Mouse (Mus musculus): Measurements from ENCODE around the gene Polr3h. TPM values are rescaled to one million over a fixed set of nuclear protein-coding genes. Genes with fewer than 3 reads are reported as not detected.

Polr3h gene
- polyA plus RNA-seq, 1 experiment from 2014 or later = 103 TPM

DNA sequence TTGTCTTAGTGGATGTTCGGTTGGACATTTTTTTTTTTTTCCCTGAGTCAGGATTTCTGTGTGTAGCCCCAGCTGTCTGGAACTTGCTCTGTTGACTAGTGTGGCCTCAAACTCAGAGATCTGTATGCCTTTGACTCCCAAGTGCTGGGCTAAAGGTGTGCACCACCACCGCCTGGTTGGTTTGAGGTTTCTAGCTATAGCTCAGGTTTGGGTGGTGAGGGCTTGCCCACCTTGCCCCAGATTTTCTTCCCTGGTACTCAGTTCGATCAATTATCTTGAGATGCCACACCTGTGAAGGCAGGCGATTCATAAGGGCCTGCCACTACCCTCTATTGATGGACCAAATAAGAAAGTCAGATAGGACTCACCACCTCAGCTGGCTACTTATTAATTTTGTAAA lies 78.9 kb downstream of the Polr3h start:
- H3K36me3 ChIP-seq (ENCODE audit: control insufficient read depth, insufficient read depth) = peaks cover 18% of the 10 kb centered on the region
- no peak overlapping the region for H3K4me3 ChIP-seq (replicated peaks; ENCODE audit: low read length)
- no peak overlapping the region for H3K4me2 ChIP-seq (ENCODE audit: low read length)
- no peaks in the 10 kb centered on the region for H3K27me3 ChIP-seq (replicated peaks; ENCODE audit: control insufficient read depth, insufficient read depth, low read length)
- no peaks in the 10 kb centered on the region for H3K9me3 ChIP-seq (ENCODE audit: control insufficient read depth, low read length)
- no peak overlapping the region for H3K9ac ChIP-seq (replicated peaks; ENCODE audit: low read depth, low read length)
- H3K4me1 ChIP-seq (replicated peaks; ENCODE audit: control insufficient read depth, insufficient read depth, low read length) = peaks cover 3% of the 10 kb centered on the region; the same call in 1 of the 2 replicates
- ATAC-seq = no peak
- 93% methylated on average over 4 of the region's 4 CpGs for WGBS
- no peak overlapping the region for H3K27ac ChIP-seq (ENCODE audit: low read length)

DNA sequence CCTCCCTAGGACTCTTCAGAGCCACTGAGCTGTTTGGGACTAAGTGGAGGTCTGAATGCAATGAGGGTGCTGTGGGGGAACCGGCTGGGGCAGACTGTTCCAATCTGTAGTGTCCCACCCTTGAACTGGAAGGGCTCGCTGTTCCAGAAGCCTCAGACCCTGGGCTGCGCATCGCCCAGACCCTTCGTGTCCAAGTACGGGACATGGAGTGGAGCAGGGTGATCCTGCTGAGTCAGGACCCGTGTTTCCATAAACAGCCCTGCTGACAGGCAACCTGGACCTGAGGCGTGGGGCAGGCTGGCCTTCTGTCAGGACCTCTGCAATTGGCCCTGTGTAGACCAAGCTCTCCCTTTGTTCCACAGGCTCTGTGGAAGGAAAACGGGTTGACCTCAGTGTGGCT lies 79.3 kb downstream of the Polr3h start:
- H3K36me3 ChIP-seq (ENCODE audit: control insufficient read depth, insufficient read depth) = peaks cover 15% of the 10 kb centered on the region
- H3K9ac ChIP-seq (replicated peaks; ENCODE audit: low read depth, low read length) = no peak overlapping the region
- WGBS = 87% methylated on average over 9 of the region's 9 CpGs
- no peaks in the 10 kb centered on the region for H3K27me3 ChIP-seq (replicated peaks; ENCODE audit: control insufficient read depth, insufficient read depth, low read length)
- ATAC-seq = no peak
- no peak overlapping the region for H3K27ac ChIP-seq (ENCODE audit: low read length)
- H3K9me3 ChIP-seq (ENCODE audit: control insufficient read depth, low read length) = no peaks in the 10 kb centered on the region
- peaks cover 3% of the 10 kb centered on the region; the same call in 1 of the 2 replicates for H3K4me1 ChIP-seq (replicated peaks; ENCODE audit: control insufficient read depth, insufficient read depth, low read length)
- no peak overlapping the region for H3K4me2 ChIP-seq (ENCODE audit: low read length)
- H3K4me3 ChIP-seq (replicated peaks; ENCODE audit: low read length) = no peak overlapping the region

DNA sequence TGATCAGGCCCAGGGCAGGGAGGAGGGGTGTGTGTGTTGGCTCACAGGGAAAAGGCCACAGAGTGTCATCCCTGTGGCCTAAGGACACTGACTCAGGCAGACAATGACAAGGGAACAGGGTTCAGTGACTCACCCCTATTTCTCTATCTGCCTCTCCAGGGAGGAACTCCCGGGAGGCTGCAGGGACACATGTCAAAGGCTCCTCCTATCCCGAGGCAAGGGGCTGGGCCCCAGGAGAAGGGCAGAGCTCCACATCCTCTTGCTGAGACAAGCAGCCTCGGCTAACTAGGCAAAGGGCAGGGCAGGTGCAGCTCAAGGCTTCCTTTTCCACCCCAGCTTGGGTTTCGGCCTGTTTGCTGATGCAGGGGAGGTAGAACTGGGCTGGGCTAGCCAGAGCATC lies 80.3 kb downstream of the Polr3h start:
- Histone ChIP-seq H3K27ac (ENCODE audit: low read length) (no peak overlapping the region), H3K27me3 (replicated peaks; ENCODE audit: control insufficient read depth, insufficient read depth, low read length) (no peaks in the 10 kb centered on the region), H3K4me1 (replicated peaks; ENCODE audit: control insufficient read depth, insufficient read depth, low read length) (peaks cover 3% of the 10 kb centered on the region; the same call in 1 of the 2 replicates), H3K9me3 (ENCODE audit: control insufficient read depth, low read length) (no peaks in the 10 kb centered on the region), H3K4me2 (ENCODE audit: low read length) (no peak overlapping the region), H3K4me3 (replicated peaks; ENCODE audit: low read length) (no peak overlapping the region), H3K9ac (replicated peaks; ENCODE audit: low read depth, low read length) (no peak overlapping the region), H3K36me3 (ENCODE audit: control insufficient read depth, insufficient read depth) (peaks cover 5% of the 10 kb centered on the region; the same call in 1 of the 2 replicates)
- 50% methylated on average over 4 of the region's 4 CpGs for WGBS
- no peak for ATAC-seq

DNA sequence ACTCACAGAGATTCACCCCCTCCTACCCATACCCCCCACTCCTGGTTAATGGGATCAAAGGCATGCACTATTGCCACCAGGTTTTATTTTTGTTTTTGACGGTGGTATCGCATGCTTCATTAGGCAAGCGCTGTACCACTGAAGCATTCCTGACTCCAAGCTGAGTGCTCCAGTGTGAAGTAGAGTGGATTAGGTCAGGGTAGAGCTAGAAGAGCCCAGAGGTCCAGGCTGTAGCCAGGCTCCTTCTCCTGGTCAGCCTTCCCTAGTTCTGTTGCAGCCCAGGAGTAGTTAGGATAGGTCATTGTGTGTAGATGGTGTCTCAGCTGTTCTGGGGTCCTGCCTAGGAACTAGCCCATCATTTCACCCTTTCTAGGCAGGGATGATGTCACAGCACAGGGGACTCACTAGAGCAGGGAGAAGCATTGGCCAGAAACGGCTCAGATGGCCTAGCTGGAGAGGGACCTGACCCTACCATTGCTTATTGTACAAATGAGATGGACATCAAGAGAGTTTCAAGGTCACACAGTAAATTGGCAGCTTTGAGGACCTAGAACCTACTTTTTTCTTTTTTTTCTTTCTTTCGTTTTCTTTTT lies 80.9 kb downstream of the Polr3h start:
- Histone ChIP-seq H3K4me1 (replicated peaks; ENCODE audit: control insufficient read depth, insufficient read depth, low read length) (peaks cover 3% of the 10 kb centered on the region; the same call in 1 of the 2 replicates), H3K36me3 (ENCODE audit: control insufficient read depth, insufficient read depth) (0 out of 2 replicates have a peak, but pooled peaks cover 2% of the 10 kb centered on the region), H3K27me3 (replicated peaks; ENCODE audit: control insufficient read depth, insufficient read depth, low read length) (no peaks in the 10 kb centered on the region), H3K27ac (ENCODE audit: low read length) (no peak overlapping the region), H3K4me3 (replicated peaks; ENCODE audit: low read length) (no peak overlapping the region), H3K9ac (replicated peaks; ENCODE audit: low read depth, low read length) (no peak overlapping the region), H3K4me2 (ENCODE audit: low read length) (no peak overlapping the region), H3K9me3 (ENCODE audit: control insufficient read depth, low read length) (no peaks in the 10 kb centered on the region)
- ATAC-seq = no peak
- WGBS = 61% methylated on average over 5 of the region's 5 CpGs

DNA sequence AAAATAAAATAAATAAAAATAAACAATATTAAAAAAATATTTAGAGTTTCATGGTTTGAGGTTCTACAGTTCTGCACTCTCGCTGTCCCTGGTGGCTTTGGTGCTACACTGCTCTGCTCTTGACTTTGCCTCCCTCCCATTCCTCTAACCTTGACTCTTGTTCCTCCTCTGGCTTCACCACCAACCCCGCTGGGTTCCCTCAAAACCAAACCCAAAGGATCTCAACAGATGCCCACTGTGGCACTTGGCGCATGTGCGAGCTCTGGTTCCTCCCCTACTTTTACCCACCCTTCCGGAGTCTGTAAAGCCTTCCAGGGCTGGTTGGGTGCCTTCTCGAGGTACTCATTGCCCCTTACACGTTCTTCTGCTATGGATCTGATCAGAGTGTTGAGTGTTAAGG lies 83.8 kb downstream of the Polr3h start:
- H3K36me3 ChIP-seq (ENCODE audit: control insufficient read depth, insufficient read depth) = no peaks in the 10 kb centered on the region

DNA sequence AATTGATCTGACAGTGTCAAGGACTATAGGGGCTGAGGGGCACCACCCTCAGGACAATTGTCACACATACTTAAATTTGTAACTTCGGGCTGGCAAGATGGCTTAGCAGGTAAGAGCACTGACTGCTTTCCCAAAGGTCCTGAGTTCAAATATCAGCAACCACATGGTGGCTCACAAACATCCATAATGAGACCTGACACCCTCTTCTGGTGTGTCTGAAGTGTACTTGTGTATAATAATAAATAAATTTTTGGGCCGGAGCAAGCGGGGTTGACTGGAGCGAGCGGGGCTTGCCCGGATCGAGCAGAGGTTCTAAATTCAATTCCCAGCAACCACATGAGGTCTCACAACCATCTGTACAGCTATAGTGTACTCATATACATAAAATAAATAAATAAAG lies 85.7 kb downstream of the Polr3h start:
- Histone ChIP-seq H3K4me3 (replicated peaks; ENCODE audit: low read length) (no peak overlapping the region), H3K36me3 (ENCODE audit: control insufficient read depth, insufficient read depth) (no peaks in the 10 kb centered on the region), H3K27ac (ENCODE audit: low read length) (no peak overlapping the region), H3K27me3 (replicated peaks; ENCODE audit: control insufficient read depth, insufficient read depth, low read length) (no peaks in the 10 kb centered on the region), H3K9ac (replicated peaks; ENCODE audit: low read depth, low read length) (no peak overlapping the region), H3K4me2 (ENCODE audit: low read length) (no peak overlapping the region), H3K9me3 (ENCODE audit: control insufficient read depth, low read length) (no peaks in the 10 kb centered on the region), H3K4me1 (replicated peaks; ENCODE audit: control insufficient read depth, insufficient read depth, low read length) (peaks cover 19% of the 10 kb centered on the region)
- no peak for ATAC-seq
- WGBS = 93% methylated on average over 7 of the region's 7 CpGs

More for the DNA sequence above, 83.8 kb downstream of the Polr3h start:
- Histone ChIP-seq H3K27me3 (replicated peaks; ENCODE audit: control insufficient read depth, insufficient read depth, low read length) (no peaks in the 10 kb centered on the region), H3K4me3 (replicated peaks; ENCODE audit: low read length) (no peak overlapping the region), H3K9me3 (ENCODE audit: control insufficient read depth, low read length) (no peaks in the 10 kb centered on the region), H3K4me1 (replicated peaks; ENCODE audit: control insufficient read depth, insufficient read depth, low read length) (peaks cover 9% of the 10 kb centered on the region), H3K4me2 (ENCODE audit: low read length) (no peak overlapping the region), H3K27ac (ENCODE audit: low read length) (no peak overlapping the region), H3K9ac (replicated peaks; ENCODE audit: low read depth, low read length) (no peak overlapping the region)
- no peak for ATAC-seq
- 81% methylated on average over 7 of the region's 7 CpGs for WGBS

DNA sequence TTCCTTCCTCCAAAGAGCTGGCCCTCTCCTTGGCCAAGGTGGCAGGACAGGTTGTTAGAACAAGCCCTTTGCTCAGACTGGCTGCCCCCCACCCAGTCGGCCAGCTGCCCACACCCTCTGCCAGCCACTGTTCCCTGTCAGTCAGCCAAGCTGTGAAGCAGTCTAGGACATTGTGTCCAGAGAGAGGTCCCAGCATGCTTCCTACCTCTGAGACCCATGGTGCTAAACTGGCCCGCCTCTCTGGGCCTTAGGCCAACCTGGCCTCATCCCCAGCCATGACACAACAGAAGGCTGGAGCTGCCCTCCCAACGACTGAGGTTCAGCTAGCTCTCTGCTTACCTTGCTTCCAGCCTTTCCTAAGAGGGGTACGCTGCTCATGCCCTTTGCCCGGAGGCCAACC lies 86.4 kb downstream of the Polr3h start:
- Histone ChIP-seq H3K9me3 (ENCODE audit: control insufficient read depth, low read length) (no peaks in the 10 kb centered on the region), H3K36me3 (ENCODE audit: control insufficient read depth, insufficient read depth) (no peaks in the 10 kb centered on the region), H3K4me2 (ENCODE audit: low read length) (no peak overlapping the region), H3K4me1 (replicated peaks; ENCODE audit: control insufficient read depth, insufficient read depth, low read length) (peaks cover 19% of the 10 kb centered on the region), H3K4me3 (replicated peaks; ENCODE audit: low read length) (no peak overlapping the region), H3K27me3 (replicated peaks; ENCODE audit: control insufficient read depth, insufficient read depth, low read length) (no peaks in the 10 kb centered on the region), H3K9ac (replicated peaks; ENCODE audit: low read depth, low read length) (no peak overlapping the region), H3K27ac (ENCODE audit: low read length) (peak overlapping the region; percentile 23; the same call in 1 of the 2 replicates)
- ATAC-seq = peak; percentile 83
- WGBS = 49% methylated on average over 5 of the region's 5 CpGs

DNA sequence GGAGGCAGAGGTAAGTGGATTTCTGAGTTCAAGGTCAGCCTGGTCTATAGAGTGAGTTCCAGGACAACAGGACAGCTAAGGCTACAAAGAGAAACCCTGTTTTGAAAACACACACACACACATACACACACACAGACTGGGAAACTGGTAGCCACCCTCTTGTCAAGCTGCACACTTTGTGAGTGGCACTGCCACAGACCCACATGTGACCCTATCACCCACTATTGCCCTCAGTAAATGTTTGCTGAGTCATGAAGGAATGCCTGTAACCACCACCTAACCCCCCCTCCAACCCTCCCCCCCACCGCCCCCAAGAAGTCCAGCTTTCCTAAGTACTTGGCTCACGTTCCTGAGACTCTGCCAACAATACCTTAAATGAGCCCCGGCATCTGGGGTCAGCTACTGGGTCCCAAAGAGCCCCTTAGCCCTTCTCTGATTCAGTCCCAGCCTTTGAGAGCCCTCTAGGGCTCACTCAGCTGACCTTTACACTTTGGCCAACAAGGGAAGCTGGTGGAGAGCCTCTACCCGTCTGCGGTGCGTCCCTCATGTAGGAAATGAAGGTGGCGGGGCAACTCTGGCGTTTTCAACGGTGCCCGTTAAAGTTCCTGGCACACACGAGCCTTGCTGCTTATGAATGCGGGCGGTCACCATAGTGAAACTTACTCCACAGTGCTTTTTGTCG lies 87.3 kb downstream of the Polr3h start:
- WGBS = 42% methylated on average over 14 of the region's 14 CpGs
- H3K9me3 ChIP-seq (ENCODE audit: control insufficient read depth, low read length) = no peaks in the 10 kb centered on the region
- ATAC-seq = no peak
- H3K4me2 ChIP-seq (ENCODE audit: low read length) = no peak overlapping the region
- peaks cover 19% of the 10 kb centered on the region for H3K4me1 ChIP-seq (replicated peaks; ENCODE audit: control insufficient read depth, insufficient read depth, low read length)
- no peak overlapping the region for H3K9ac ChIP-seq (replicated peaks; ENCODE audit: low read depth, low read length)
- H3K27ac ChIP-seq (ENCODE audit: low read length) = no peak overlapping the region
- H3K4me3 ChIP-seq (replicated peaks; ENCODE audit: low read length) = no peak overlapping the region
- H3K36me3 ChIP-seq (ENCODE audit: control insufficient read depth, insufficient read depth) = no peaks in the 10 kb centered on the region
- no peaks in the 10 kb centered on the region for H3K27me3 ChIP-seq (replicated peaks; ENCODE audit: control insufficient read depth, insufficient read depth, low read length)
